Mouse (Mus musculus) G1E-ER4 (cell line): ENCODE measurements around the gene Tnk1. TPM values are rescaled to one million over a fixed set of nuclear protein-coding genes. Genes with fewer than 3 reads are reported as not detected.

ENCODE experiments used
- GATA1 ChIP-seq: IDR thresholded peaks from one replicate; pipeline ENCODE4 v1.8.0; 2012; ENCODE audit warnings: low read length, inconsistent platforms
- polyA plus RNA-seq: library from polyadenylated mRNA; stranded (reverse); fragments of >175 nt; gene quantifications from 2 replicates; pipeline ENCODE4 v1.2.3, GENCODE M21; 2012

The Tnk1 gene
- polyA plus RNA-seq, 1 experiment, result 0.09 TPM

- TF ChIP-seq GATA1, result no peak
These were observed 55.9 kb downstream of the Tnk1 start for GRCm38 (mm10) chr11:69802648-69803105.

GRCm38 (mm10) chr11:69801379-69801977 lies 57.1 kb downstream of the Tnk1 start, which contains the start of gene Fgf11:
TSS of gene Fgf11 (minus strand) at chr11:69801857.
- no peak for TF ChIP-seq GATA1

Other genes starting within 250 kb of the Tnk1 start
- gene Shbg, start 240.8 kb downstream of the Tnk1 start, polyA plus RNA-seq, result not detected in 2 replicates
- not detected in 2 replicates for gene Sat2, start 236.7 kb downstream of the Tnk1 start, polyA plus RNA-seq
- 76.6 and 104 TPM in 2 replicates for gene Fxr2, start 225.7 kb downstream of the Tnk1 start, polyA plus RNA-seq
- 0.30 and 0.49 TPM in 2 replicates for gene Sox15, start 203.4 kb downstream of the Tnk1 start, polyA plus RNA-seq
- 24.4 and 30.0 TPM in 2 replicates for gene Mpdu1, start 196.1 kb downstream of the Tnk1 start, polyA plus RNA-seq
- gene Cd68, start 192.6 kb downstream of the Tnk1 start, polyA plus RNA-seq, result 1.1 and 1.2 TPM in 2 replicates
- gene Eif4a1, start 186.3 kb downstream of the Tnk1 start, polyA plus RNA-seq, result 326 and 403 TPM in 2 replicates
- 117 and 153 TPM in 2 replicates for gene Senp3, start 176.6 kb downstream of the Tnk1 start, polyA plus RNA-seq
- not detected in 2 replicates for gene Tnfsf13, start 172.9 kb downstream of the Tnk1 start, polyA plus RNA-seq
- gene Tnfsf12, start 162.9 kb downstream of the Tnk1 start, polyA plus RNA-seq, result not detected in 2 replicates
- gene Tnfsfm13, start 162.6 kb downstream of the Tnk1 start, polyA plus RNA-seq, result not detected in 2 replicates
- 65.1 and 65.3 TPM in 2 replicates for gene Polr2a, start 100.1 kb downstream of the Tnk1 start, polyA plus RNA-seq
- not detected in 2 replicates for gene Slc35g3, start 96.8 kb downstream of the Tnk1 start, polyA plus RNA-seq
- gene Zbtb4, start 92.8 kb downstream of the Tnk1 start, polyA plus RNA-seq, result 14.5 and 15.2 TPM in 2 replicates
- gene Chrnb1, start 62.8 kb downstream of the Tnk1 start, polyA plus RNA-seq, result 0.03 and 0.11 TPM in 2 replicates
- gene Fgf11, start 56.9 kb downstream of the Tnk1 start, polyA plus RNA-seq, result 0.39 and 0.53 TPM in 2 replicates
- not detected in 2 replicates for gene Tmem102, start 53.1 kb downstream of the Tnk1 start, polyA plus RNA-seq
- gene Gm39566, start 43.4 kb downstream of the Tnk1 start, polyA plus RNA-seq, result not detected in 2 replicates
- gene Spem2, start 40.3 kb downstream of the Tnk1 start, polyA plus RNA-seq, result not detected in 2 replicates
- not detected in 2 replicates for gene Spem1, start 36.5 kb downstream of the Tnk1 start, polyA plus RNA-seq
- 0.99 and 1.1 TPM in 2 replicates for gene Nlgn2, start 20.9 kb downstream of the Tnk1 start, polyA plus RNA-seq
- gene Tmem256, start 20.2 kb downstream of the Tnk1 start, polyA plus RNA-seq, result 404 and 460 TPM in 2 replicates
- 43.0 and 56.9 TPM in 2 replicates for gene Plscr3, start 12.4 kb downstream of the Tnk1 start, polyA plus RNA-seq
- not detected in 2 replicates for gene Tmem95, start 19.3 kb upstream of the Tnk1 start, polyA plus RNA-seq
- gene Kctd11, start 22.7 kb upstream of the Tnk1 start, polyA plus RNA-seq, result 0.27 and 0.39 TPM in 2 replicates
- gene Acap1, start 36.8 kb upstream of the Tnk1 start, polyA plus RNA-seq, result 107 and 119 TPM in 2 replicates
- 1.0 and 1.5 TPM in 2 replicates for gene 2810408A11Rik, start 42.3 kb upstream of the Tnk1 start, polyA plus RNA-seq
- 83.2 and 85.5 TPM in 2 replicates for gene Neurl4, start 42.3 kb upstream of the Tnk1 start, polyA plus RNA-seq
- 246 and 266 TPM in 2 replicates for gene Gps2, start 55.2 kb upstream of the Tnk1 start, polyA plus RNA-seq
- gene Eif5a, start 63.2 kb upstream of the Tnk1 start, polyA plus RNA-seq, result 3,518 and 5,018 TPM in 2 replicates
- 0.19 TPM in 1 of 2 replicates, not detected in the other for gene Ybx2, start 77.1 kb upstream of the Tnk1 start, polyA plus RNA-seq
- 0.03 and 0.35 TPM in 2 replicates for gene Slc2a4, start 89.5 kb upstream of the Tnk1 start, polyA plus RNA-seq
- not detected in 2 replicates for gene Cldn7, start 106.0 kb upstream of the Tnk1 start, polyA plus RNA-seq
- gene Ctdnep1, start 122.4 kb upstream of the Tnk1 start, polyA plus RNA-seq, result 224 and 279 TPM in 2 replicates
- gene Elp5, start 123.8 kb upstream of the Tnk1 start, polyA plus RNA-seq, result 7.7 and 13.2 TPM in 2 replicates
- 164 and 205 TPM in 2 replicates for gene Gabarap, start 132.4 kb upstream of the Tnk1 start, polyA plus RNA-seq
- 92.5 and 117 TPM in 2 replicates for gene Phf23, start 137.0 kb upstream of the Tnk1 start, polyA plus RNA-seq
- 59.6 and 66.9 TPM in 2 replicates for gene Dvl2, start 141.9 kb upstream of the Tnk1 start, polyA plus RNA-seq
- gene Acadvl, start 156.7 kb upstream of the Tnk1 start, polyA plus RNA-seq, result 19.7 and 28.8 TPM in 2 replicates
- 7.4 and 7.6 TPM in 2 replicates for gene Dlg4, start 158.2 kb upstream of the Tnk1 start, polyA plus RNA-seq
- not detected in 2 replicates for gene Asgr1, start 195.4 kb upstream of the Tnk1 start, polyA plus RNA-seq
- gene Asgr2, start 233.9 kb upstream of the Tnk1 start, polyA plus RNA-seq, result not detected in 2 replicates